Mouse (Mus musculus) lung, embryonic 15.5 days (tissue): ENCODE measurements around the gene Boc. TPM values are rescaled to one million over a fixed set of nuclear protein-coding genes. Genes with fewer than 3 reads are reported as not detected.

Source experiments
- ATAC-seq: fragments of 200-750 bp; cut with Nextera tagmentation; 2 replicates; pipeline ENCODE4 v1.8.0; 2017; ENCODE audit warnings: moderate number of reproducible peaks, borderline replicate concordance; ENCODE audit not compliant: low FRiP score, low TSS enrichment; ENCODE audit errors: extremely low read depth
- H3K27ac ChIP-seq: fragments of 300-500 bp; sonication (generic); 2 replicates; pipeline ENCODE4 v1.5.1; 2015; ENCODE audit warnings: moderate library complexity, mild to moderate bottlenecking, inconsistent platforms
- H3K27me3 ChIP-seq: fragments of 300-500 bp; sonication (generic); 2 replicates; pipeline ENCODE4 v1.6.1; 2015; ENCODE audit warnings: inconsistent platforms
- H3K36me3 ChIP-seq: fragments of 300-500 bp; sonication (generic); 2 replicates; pipeline ENCODE4 v1.6.1; 2015; ENCODE audit warnings: inconsistent platforms
- H3K4me1 ChIP-seq: fragments of 300-500 bp; sonication (generic); 2 replicates; pipeline ENCODE4 v1.6.1; 2015; ENCODE audit warnings: inconsistent platforms
- H3K4me2 ChIP-seq: fragments of 300-500 bp; sonication (generic); 2 replicates; pipeline ENCODE4 v1.6.1; 2015; ENCODE audit warnings: inconsistent platforms, mild to moderate bottlenecking, moderate library complexity
- H3K4me3 ChIP-seq: fragments of 300-500 bp; sonication (generic); 2 replicates; pipeline ENCODE4 v1.5.1; 2015; ENCODE audit warnings: mild to moderate bottlenecking, inconsistent platforms
- H3K9ac ChIP-seq: fragments of 300-500 bp; sonication (generic); 2 replicates; pipeline ENCODE4 v1.6.1; 2015; ENCODE audit warnings: inconsistent platforms
- H3K9me3 ChIP-seq: fragments of 300-500 bp; sonication (generic); 2 replicates; pipeline ENCODE4 v1.6.1; 2016; ENCODE audit warnings: inconsistent platforms
- WGBS: fragments of 180-500 bp; shearing (Covaris S2); methylation state at CpG from one replicate; pipeline ENCODE4 v1.1.7; 2015; 5-methylcytosine and 5-hydroxymethylcytosine counted together
- polyA plus RNA-seq: library from polyadenylated mRNA; unstranded; fragments of >200 nt; fragmentation: Nextera tagmentation; extraction: Ambion mirVana; gene quantifications from 2 replicates; pipeline ENCODE4 v1.2.1, GENCODE M21; 2015

Gene Boc
- polyA plus RNA-seq, 1 experiment from 2014 or later, result 29.9 TPM

GRCm38 (mm10) chr16:44523595-44523994 lies 35.1 kb downstream of the Boc start:
- Histone ChIP-seq H3K4me1 (peaks cover 16% of the 10 kb centered on the region), H3K4me3 (no peak overlapping the region), H3K9me3 (no peaks in the 10 kb centered on the region), H3K4me2 (no peak overlapping the region), H3K27me3 (no peaks in the 10 kb centered on the region), H3K27ac (no peak overlapping the region), H3K36me3 (peaks cover 16% of the 10 kb centered on the region), H3K9ac (no peak overlapping the region)
- no peak for ATAC-seq
- WGBS, result 75% methylated on average over 7 of the region's 7 CpGs

GRCm38 (mm10) chr16:44516498-44516897 lies 42.2 kb downstream of the Boc start:
- Histone ChIP-seq H3K27me3 (no peaks in the 10 kb centered on the region), H3K4me1 (no peaks in the 10 kb centered on the region), H3K36me3 (peaks cover 40% of the 10 kb centered on the region), H3K4me2 (no peak overlapping the region), H3K9ac (no peak overlapping the region), H3K9me3 (no peaks in the 10 kb centered on the region), H3K27ac (no peak overlapping the region), H3K4me3 (no peak overlapping the region)
- WGBS, result 70% methylated on average over 6 of the region's 6 CpGs
- ATAC-seq, result no peak

- Histone ChIP-seq H3K4me3 (no peak overlapping the region), H3K4me2 (no peak overlapping the region; the same call in 1 of the 2 replicates), H3K27ac (peak overlapping the region; percentile 81), H3K36me3 (peaks cover 16% of the 10 kb centered on the region), H3K9me3 (no peaks in the 10 kb centered on the region), H3K9ac (no peak overlapping the region), H3K27me3 (no peaks in the 10 kb centered on the region), H3K4me1 (peaks cover 47% of the 10 kb centered on the region)
- ATAC-seq, result peak; percentile 62; the same call in 1 of the 2 replicates
- 52% methylated on average over 13 of the region's 13 CpGs for WGBS
Observed at GRCm38 (mm10) chr16:44510521-44511213, 48.0 kb downstream of the Boc start.

DNA sequence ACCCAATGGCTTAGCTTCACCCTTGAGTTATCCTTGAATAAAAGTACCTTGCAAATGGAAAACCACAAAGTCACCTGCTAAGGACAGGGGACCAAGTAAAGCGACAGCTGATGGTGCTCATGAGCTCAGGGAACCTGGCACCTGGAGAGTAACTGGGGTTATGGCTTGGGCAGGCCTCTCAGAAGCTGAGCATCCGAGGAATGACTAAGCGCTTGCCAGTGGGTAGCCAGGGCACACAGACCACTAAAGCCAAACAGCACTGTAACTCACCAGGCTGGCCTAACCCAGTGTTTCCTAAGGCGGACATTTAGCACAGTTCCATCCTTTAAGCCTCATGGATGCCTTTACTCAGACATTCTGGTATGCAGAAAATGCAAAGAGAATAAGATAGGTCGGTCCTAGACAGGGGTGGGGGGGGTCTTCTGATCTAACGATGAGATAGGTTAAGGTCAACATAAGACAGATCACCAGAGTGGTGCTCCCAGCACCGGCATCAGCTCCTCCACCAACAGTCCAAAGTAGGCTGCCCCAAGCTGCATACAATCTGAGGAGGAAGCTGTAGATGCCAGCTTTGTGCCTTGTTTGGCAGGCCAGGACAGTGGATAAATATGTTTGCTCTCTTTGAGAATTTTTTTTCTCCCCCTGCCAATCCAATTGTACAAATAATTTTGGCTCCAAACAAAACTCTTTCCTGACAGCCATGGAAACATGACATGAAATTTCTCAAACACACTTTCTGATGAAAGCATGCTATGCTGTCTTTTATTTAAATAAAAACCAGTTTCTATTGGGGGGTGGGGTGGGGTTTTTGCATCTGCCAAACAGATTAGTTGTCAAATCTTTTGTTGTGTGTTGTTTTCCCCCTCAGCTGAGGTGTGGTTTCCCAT lies 49.0 kb downstream of the Boc start:
- no peak for ATAC-seq

DNA sequence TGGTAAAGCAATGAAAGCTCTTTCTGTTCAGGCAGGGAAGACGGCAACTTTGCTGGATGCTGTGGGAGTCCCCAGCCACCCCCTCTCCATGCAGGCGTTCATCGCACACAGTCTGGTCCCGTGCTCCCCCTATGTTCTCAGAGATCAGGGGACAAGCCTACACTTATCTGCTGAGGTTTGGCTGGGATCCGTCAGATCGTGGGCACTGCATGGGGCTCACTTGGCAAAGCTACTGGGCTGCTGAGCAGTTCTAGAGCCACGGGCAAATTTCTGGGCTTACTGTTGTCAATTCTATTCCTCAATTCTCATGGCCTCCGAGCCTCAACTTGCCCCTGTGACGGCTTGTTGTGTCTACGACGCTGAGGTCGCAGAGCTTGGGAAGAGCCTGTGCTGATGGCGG lies 49.9 kb downstream of the Boc start:
- H3K27ac ChIP-seq, result peak overlapping the region; percentile 81; the same call in 1 of the 2 replicates
- H3K4me1 ChIP-seq, result peaks cover 48% of the 10 kb centered on the region
- H3K9ac ChIP-seq, result no peak overlapping the region
- peaks cover 18% of the 10 kb centered on the region for H3K36me3 ChIP-seq
- no peak overlapping the region for H3K4me2 ChIP-seq
- no peaks in the 10 kb centered on the region for H3K9me3 ChIP-seq
- WGBS, result 73% methylated on average over 13 of the region's 13 CpGs
- H3K27me3 ChIP-seq, result no peaks in the 10 kb centered on the region
- no peak for ATAC-seq
- no peak overlapping the region for H3K4me3 ChIP-seq

More for the DNA sequence above, 49.0 kb downstream of the Boc start:
- Histone ChIP-seq H3K27me3 (no peaks in the 10 kb centered on the region), H3K4me2 (no peak overlapping the region; the same call in 1 of the 2 replicates), H3K4me1 (peaks cover 47% of the 10 kb centered on the region), H3K27ac (peak overlapping the region; percentile 81), H3K9ac (no peak overlapping the region), H3K4me3 (no peak overlapping the region), H3K36me3 (peaks cover 18% of the 10 kb centered on the region), H3K9me3 (no peaks in the 10 kb centered on the region)
- 47% methylated on average over 7 of the region's 7 CpGs for WGBS

DNA sequence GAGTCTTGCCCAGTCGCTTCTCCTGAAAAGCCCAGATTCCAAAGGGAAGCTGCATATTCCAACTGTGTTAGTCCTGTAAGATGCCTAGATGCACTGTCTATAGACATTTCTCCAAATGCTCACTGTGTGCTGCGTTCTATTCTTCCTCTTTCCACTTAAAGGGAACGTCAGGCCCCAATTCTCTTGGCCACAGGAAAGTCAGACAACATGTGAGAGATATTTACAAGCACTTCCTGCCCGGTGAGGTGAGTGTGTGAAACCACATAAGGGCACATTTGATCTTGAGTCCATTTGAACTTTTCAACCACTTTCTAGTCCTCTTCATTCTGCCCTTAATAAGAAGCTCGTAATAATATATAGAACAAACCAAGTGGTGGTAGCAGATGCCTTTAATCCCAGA lies 50.7 kb downstream of the Boc start:
- Histone ChIP-seq H3K36me3 (peaks cover 19% of the 10 kb centered on the region), H3K9ac (no peak overlapping the region), H3K9me3 (no peaks in the 10 kb centered on the region), H3K27ac (peak overlapping the region; percentile 80), H3K4me2 (no peak overlapping the region), H3K4me1 (peaks cover 55% of the 10 kb centered on the region), H3K4me3 (no peak overlapping the region), H3K27me3 (no peaks in the 10 kb centered on the region)
- WGBS, result 51% methylated on average over 5 of the region's 5 CpGs
- ATAC-seq, result no peak

DNA sequence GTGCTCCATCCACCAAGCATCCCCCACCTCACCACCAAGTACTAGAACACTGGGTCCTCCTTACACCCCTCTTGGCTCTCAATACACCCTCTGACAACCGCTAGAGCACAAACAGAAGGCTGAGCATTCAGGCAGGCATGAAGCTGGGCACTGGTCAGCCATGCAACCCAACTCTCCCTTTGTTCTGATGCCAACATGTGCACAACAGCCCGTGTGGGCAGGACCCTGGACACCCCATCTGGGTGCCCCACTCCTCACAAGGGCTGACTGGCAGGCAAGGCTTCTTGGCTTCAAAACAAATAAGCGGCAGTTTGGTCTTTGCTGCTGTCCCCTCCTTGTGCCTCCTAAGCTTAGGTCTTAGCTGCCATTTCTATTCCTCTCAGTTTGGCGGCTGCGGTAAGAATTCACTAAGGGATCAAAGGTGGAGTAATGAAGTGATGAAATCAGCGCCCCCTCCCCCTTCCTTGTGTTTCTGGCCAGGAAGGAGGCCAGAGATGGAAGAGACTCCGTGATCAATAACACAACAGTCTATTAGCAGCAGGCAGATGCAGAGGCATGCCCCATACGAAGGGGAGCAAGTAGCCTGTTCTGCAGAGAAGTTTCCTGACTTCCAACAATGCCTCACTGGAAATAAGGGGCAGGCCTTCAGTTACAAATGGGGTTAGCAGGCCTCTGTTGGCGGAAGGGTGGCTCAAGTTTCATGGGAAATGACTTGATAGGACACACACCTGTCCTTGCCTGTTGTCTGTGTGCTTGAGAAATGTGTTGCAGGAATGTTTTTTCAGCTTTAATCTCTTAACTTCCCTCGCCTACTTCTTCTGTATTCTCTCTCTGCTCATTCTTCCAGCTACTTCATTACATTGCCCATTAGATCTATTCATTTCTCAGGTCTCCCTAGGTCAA lies 51.4 kb downstream of the Boc start:
- peaks cover 17% of the 10 kb centered on the region; the same call in 1 of the 2 replicates for H3K36me3 ChIP-seq
- peak; percentile 82 for ATAC-seq
- peak overlapping the region; percentile 80 for H3K27ac ChIP-seq

GRCm38 (mm10) chr16:44505243-44505642 lies 53.5 kb downstream of the Boc start:
- no peak overlapping the region for H3K9ac ChIP-seq
- no peak overlapping the region for H3K27ac ChIP-seq
- no peak for ATAC-seq
- H3K4me2 ChIP-seq, result no peak overlapping the region
- peaks cover 54% of the 10 kb centered on the region for H3K4me1 ChIP-seq
- 96% methylated on average over 1 of the region's 1 CpGs for WGBS
- H3K9me3 ChIP-seq, result no peaks in the 10 kb centered on the region
- H3K4me3 ChIP-seq, result no peak overlapping the region
- H3K36me3 ChIP-seq, result peaks cover 36% of the 10 kb centered on the region
- no peaks in the 10 kb centered on the region for H3K27me3 ChIP-seq

More for the DNA sequence above, 51.4 kb downstream of the Boc start:
- Histone ChIP-seq H3K9me3 (no peaks in the 10 kb centered on the region), H3K4me2 (no peak overlapping the region), H3K4me1 (peaks cover 60% of the 10 kb centered on the region), H3K9ac (no peak overlapping the region), H3K27me3 (no peaks in the 10 kb centered on the region), H3K4me3 (no peak overlapping the region)
- 41% methylated on average over 10 of the region's 10 CpGs for WGBS

- 40% methylated on average over 8 of the region's 8 CpGs for WGBS
- H3K4me1 ChIP-seq, result peaks cover 34% of the 10 kb centered on the region
- peak overlapping the region; percentile 70 for H3K27ac ChIP-seq
- H3K36me3 ChIP-seq, result peaks cover 57% of the 10 kb centered on the region
- no peak overlapping the region for H3K4me3 ChIP-seq
- no peak overlapping the region for H3K4me2 ChIP-seq
- H3K9ac ChIP-seq, result no peak overlapping the region
- no peaks in the 10 kb centered on the region for H3K9me3 ChIP-seq
- no peaks in the 10 kb centered on the region for H3K27me3 ChIP-seq
- ATAC-seq, result peak; percentile 19
Observed at GRCm38 (mm10) chr16:44502895-44503575, 55.7 kb downstream of the Boc start.

DNA sequence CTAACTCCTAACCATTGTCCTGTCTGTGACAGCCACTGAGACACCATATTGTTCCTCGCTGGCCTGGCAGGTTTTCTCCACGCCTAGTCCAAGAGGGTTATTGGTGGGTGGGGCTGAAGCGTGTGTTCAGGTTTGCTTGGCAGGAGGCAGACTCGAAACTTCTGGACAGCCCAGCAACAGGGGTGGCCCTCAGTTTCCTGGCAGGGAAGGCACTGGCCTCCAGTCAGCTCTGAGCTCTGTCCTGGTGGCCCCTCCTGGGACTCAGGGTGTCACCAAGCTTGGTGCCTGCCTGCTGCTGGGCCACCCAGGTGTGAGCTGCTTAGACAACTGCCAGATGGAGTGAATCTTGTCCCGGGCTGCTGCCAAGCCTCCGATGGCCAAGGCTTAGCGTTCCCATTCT lies 56.4 kb downstream of the Boc start:
- H3K4me1 ChIP-seq, result peaks cover 26% of the 10 kb centered on the region
- ATAC-seq, result no peak
- H3K4me3 ChIP-seq, result no peak overlapping the region
- peaks cover 64% of the 10 kb centered on the region for H3K36me3 ChIP-seq
- no peaks in the 10 kb centered on the region for H3K9me3 ChIP-seq
- peak overlapping the region; percentile 26; the same call in 1 of the 2 replicates for H3K27ac ChIP-seq
- H3K27me3 ChIP-seq, result no peaks in the 10 kb centered on the region
- 38% methylated on average over 7 of the region's 7 CpGs for WGBS
- no peak overlapping the region for H3K4me2 ChIP-seq
- no peak overlapping the region for H3K9ac ChIP-seq

DNA sequence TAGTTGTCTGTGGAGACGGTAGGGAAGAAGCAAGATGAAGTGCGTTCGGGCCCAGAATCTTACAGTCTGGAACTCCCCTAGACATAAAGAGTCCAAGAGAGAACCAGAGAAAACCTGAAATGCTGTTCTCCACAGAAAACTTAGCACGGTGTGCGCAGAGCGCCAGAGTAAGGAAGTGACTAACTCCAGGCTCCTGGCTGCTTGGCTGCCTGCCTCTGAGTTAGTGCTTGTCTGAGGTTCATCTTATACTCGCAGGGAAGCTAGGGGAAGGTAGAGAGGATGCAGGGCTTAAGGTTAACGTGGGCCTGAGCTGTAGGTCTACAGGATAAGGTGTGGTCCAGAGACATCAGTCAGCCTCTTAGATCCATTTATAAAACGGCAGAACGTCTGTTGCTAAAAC lies 56.9 kb downstream of the Boc start:
- no peak for ATAC-seq
- WGBS, result 88% methylated on average over 10 of the region's 10 CpGs
- Histone ChIP-seq H3K9me3 (no peaks in the 10 kb centered on the region), H3K27ac (no peak overlapping the region), H3K4me3 (no peak overlapping the region), H3K4me1 (peaks cover 21% of the 10 kb centered on the region), H3K9ac (no peak overlapping the region), H3K27me3 (no peaks in the 10 kb centered on the region), H3K4me2 (no peak overlapping the region), H3K36me3 (peaks cover 66% of the 10 kb centered on the region)
